Mouse (Mus musculus): ENCODE data around the gene Tmem160.

GRCm38 (mm10) chr7:16435088-16435487, 17.5 kb upstream of the Tmem160 start:
- TF ChIP-seq CTCF (IDR thresholded peaks at IDR 0.05; ENCODE audit: low read depth) = no peak
- no peak for TF ChIP-seq EP300 (IDR thresholded peaks at IDR 0.05; ENCODE audit: low read depth)

Measured in heart, postnatal 0 days (tissue).